Mouse (Mus musculus) C2C12 (cell line): Measurements from ENCODE around the gene Hspa1b. TPM values are rescaled to one million over a fixed set of nuclear protein-coding genes. Genes with fewer than 3 reads are reported as not detected.
"Not testable (repeated sequence)": the region's sequence is repeated elsewhere in the genome, so short reads cannot be mapped to it uniquely, and the experiment has no call there.

Experiments
- H3K27me3 ChIP-seq: one replicate; pipeline ENCODE4 v1.6.1; 2011; ENCODE audit not compliant: control insufficient read depth, insufficient read depth, insufficient read length
- H3K36me3 ChIP-seq: one replicate; pipeline ENCODE4 v1.6.1; 2011; ENCODE audit not compliant: control insufficient read depth, insufficient read depth
- H3K4me3 ChIP-seq: one replicate; pipeline ENCODE4 v1.5.1; 2011; ENCODE audit warnings: mild to moderate bottlenecking, control low read depth; ENCODE audit not compliant: poor library complexity, insufficient read depth, severe bottlenecking
- H3K79me2 ChIP-seq: one replicate; pipeline ENCODE4 v1.6.1; 2011; ENCODE audit not compliant: control insufficient read depth, insufficient read depth
- H3K79me3 ChIP-seq: one replicate; pipeline ENCODE4 v1.6.1; 2011; ENCODE audit warnings: low read depth, control low read depth
- H3ac ChIP-seq: one replicate; pipeline ENCODE3; 2011; ENCODE audit warnings: low read depth; ENCODE audit not compliant: control insufficient read depth, insufficient read length
- CEBPB ChIP-seq: IDR thresholded peaks from one replicate; pipeline ENCODE4 v1.6.1; 2011; ENCODE audit warnings: low read depth, mild to moderate bottlenecking, control low read depth, moderate library complexity
- CTCF ChIP-seq: IDR thresholded peaks from one replicate; pipeline ENCODE4 v1.5.1; 2011; ENCODE audit not compliant: control insufficient read depth, insufficient read depth, insufficient read length
- FOSL1 ChIP-seq: IDR thresholded peaks from one replicate; pipeline ENCODE4 v1.8.0; 2011; ENCODE audit warnings: mild to moderate bottlenecking, low read length; ENCODE audit not compliant: poor library complexity, insufficient read depth, severe bottlenecking
- MAX ChIP-seq: IDR thresholded peaks from one replicate; pipeline ENCODE4 v1.6.1; 2011; ENCODE audit warnings: mild to moderate bottlenecking, control low read depth
- MYOD1 ChIP-seq: IDR thresholded peaks from one replicate; pipeline ENCODE4 v1.6.1; 2011; ENCODE audit warnings: low read depth; ENCODE audit not compliant: control insufficient read depth, insufficient read length
- MYOG ChIP-seq: IDR thresholded peaks from one replicate; pipeline ENCODE4 v1.6.1; 2011; ENCODE audit not compliant: control insufficient read depth, insufficient read length; ENCODE audit errors: extremely low read depth
- USF1 ChIP-seq: IDR thresholded peaks from one replicate; pipeline ENCODE4 v1.6.1; 2011; ENCODE audit warnings: low read depth, mild to moderate bottlenecking, control low read depth, moderate library complexity
- polyA plus RNA-seq: library from polyadenylated mRNA; unstranded; fragments of >200 nt; fragmentation: generic; extraction: Trizol; gene quantifications from one replicate; pipeline ENCODE4 v1.2.1, GENCODE M21; 2012; ENCODE audit warnings: missing spikeins

Hspa1b gene
- polyA plus RNA-seq, 1 experiment: 22.6 TPM

DNA sequence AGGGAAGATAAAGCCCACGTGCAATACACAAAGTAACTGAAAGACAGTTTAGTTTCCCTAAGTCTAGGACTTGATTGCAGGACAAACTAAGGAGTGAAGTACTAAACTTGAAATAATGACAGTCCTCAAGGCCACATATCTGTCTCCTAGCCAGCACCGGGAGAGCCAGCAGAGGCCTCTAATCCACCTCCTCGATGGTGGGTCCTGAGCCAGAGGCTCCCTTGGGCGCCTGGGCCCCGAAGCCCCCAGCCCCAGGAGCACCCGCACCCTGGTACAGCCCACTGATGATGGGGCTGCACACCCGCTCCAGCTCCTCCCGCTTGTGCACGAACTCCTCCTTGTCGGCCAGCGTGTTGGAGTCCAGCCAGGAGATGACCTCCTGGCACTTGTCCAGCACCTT is 10.8 kb upstream of the Hspa1b start, which contains the start of gene Gm20481:
Gene Gm20481, plus strand, starts transcription at position 91 of the 400 bp plus-strand sequence.
- H3K27me3 ChIP-seq, H3K36me3 ChIP-seq, H3K79me3 ChIP-seq, H3K79me2 ChIP-seq, H3ac ChIP-seq, H3K4me3 ChIP-seq: not testable (repeated sequence)

DNA sequence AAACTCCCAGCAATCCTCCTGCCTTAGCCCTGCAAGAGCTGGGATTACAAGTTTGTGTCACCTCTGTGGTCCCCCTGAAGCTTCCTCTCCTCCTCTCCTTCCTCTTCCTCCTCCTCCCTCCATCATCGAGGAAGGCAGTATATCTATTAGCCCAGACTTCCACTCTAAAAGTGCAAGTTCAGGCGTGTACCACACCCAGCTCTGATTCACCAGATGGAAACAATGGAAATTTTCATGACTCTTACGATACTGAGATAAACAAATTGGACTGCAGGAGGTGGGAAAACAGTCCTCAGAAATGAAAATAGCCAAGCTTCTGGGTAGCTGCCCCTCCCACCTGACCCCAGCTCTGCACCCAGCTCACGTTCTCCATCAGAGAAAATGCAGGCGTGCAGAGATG is 6.6 kb upstream of the Hspa1b start:
- no peaks in the 10 kb centered on the region for H3K79me2 ChIP-seq
- H3K36me3 ChIP-seq: no peaks in the 10 kb centered on the region
- H3K4me3 ChIP-seq: no peak overlapping the region
- no peak for TF ChIP-seq MYOD1
- no peak for TF ChIP-seq MAX
- TF ChIP-seq CTCF: no peak
- no peak for TF ChIP-seq FOSL1
- TF ChIP-seq USF1: no peak
- TF ChIP-seq CEBPB: no peak
- no peak for TF ChIP-seq MYOG
- no peaks in the 10 kb centered on the region for H3K27me3 ChIP-seq
- H3K79me3 ChIP-seq: no peaks in the 10 kb centered on the region
- H3ac ChIP-seq: peak overlapping the region; percentile 60

DNA sequence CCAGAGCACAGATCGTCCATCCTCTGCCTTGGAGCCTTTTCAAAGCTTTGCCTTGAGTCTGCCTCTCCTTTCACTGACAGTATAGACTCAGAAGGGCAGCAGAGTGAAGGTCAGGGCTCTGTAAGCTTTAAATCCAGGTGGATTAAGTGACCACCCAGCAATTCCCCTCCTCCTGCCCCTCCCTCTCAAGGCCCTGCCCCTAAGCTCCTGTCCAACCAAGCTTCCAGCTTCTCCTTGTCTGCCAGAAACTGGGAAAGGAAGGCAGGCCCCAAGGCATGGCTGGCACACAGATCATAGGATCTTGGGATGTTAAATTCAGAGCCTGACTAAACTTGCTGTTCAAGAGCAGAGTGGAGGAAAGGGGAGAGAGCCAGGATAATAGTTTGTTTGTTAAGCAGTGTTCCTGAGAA is 5.6 kb upstream of the Hspa1b start:
- H3ac ChIP-seq: no peak overlapping the region
- no peaks in the 10 kb centered on the region for H3K27me3 ChIP-seq
- no peak overlapping the region for H3K4me3 ChIP-seq
- TF ChIP-seq USF1: no peak
- no peak for TF ChIP-seq MAX
- no peaks in the 10 kb centered on the region for H3K79me3 ChIP-seq
- H3K79me2 ChIP-seq: no peaks in the 10 kb centered on the region
- H3K36me3 ChIP-seq: no peaks in the 10 kb centered on the region

DNA sequence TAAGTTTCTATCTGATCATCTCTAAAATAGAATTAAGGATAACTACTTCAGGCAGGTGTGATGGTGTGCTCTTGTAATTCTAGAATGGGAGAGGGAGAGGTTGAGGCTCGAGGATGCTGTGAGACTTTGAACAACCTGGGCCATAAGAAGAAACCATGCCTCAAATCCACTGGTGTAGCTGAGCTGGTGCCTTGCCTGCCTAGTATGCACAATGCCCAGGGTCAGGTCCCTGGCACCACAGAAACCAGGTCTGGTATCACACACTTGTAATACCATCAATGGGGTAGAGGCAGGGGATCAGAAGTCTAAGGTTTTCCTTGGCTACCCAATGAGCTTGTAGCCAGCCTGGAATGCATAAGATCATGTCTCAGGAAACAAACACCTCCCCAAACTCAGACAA is 3.8 kb upstream of the Hspa1b start:
- no peak overlapping the region for H3K4me3 ChIP-seq
- no peaks in the 10 kb centered on the region for H3K79me3 ChIP-seq
- no peaks in the 10 kb centered on the region for H3K36me3 ChIP-seq
- no peaks in the 10 kb centered on the region for H3K79me2 ChIP-seq
- TF ChIP-seq CTCF (no peak), USF1 (no peak), MAX (no peak), MYOG (no peak)
- H3K27me3 ChIP-seq: no peaks in the 10 kb centered on the region
- no peak overlapping the region for H3ac ChIP-seq

DNA sequence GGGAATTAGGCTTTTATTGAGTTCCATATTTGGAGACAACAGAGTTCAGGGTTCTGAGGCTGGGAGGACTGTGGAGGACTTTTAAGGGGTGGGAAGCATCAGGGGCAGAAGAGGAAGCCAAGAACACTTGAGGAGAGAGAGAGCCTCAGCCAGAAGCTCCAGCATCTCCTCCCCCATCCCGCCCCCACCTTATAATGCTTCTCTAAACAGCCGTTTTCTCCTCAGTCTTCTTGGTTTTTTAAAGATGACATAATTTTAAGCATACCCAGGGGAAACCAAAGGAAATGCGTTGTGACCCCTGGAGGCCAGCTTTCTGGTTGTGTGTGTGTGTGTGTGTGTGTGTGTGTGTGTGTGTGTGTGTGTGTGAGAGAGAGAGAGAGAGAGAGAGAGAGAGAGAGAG is 3.1 kb upstream of the Hspa1b start:
- H3ac ChIP-seq: no peak overlapping the region
- H3K36me3 ChIP-seq: no peaks in the 10 kb centered on the region
- no peaks in the 10 kb centered on the region for H3K79me3 ChIP-seq
- no peaks in the 10 kb centered on the region for H3K27me3 ChIP-seq
- no peak for TF ChIP-seq CTCF
- TF ChIP-seq CEBPB: no peak
- no peak for TF ChIP-seq MYOG
- TF ChIP-seq MYOD1: no peak
- no peak for TF ChIP-seq MAX
- TF ChIP-seq FOSL1: no peak
- no peak for TF ChIP-seq USF1
- no peak overlapping the region for H3K4me3 ChIP-seq
- H3K79me2 ChIP-seq: no peaks in the 10 kb centered on the region

DNA sequence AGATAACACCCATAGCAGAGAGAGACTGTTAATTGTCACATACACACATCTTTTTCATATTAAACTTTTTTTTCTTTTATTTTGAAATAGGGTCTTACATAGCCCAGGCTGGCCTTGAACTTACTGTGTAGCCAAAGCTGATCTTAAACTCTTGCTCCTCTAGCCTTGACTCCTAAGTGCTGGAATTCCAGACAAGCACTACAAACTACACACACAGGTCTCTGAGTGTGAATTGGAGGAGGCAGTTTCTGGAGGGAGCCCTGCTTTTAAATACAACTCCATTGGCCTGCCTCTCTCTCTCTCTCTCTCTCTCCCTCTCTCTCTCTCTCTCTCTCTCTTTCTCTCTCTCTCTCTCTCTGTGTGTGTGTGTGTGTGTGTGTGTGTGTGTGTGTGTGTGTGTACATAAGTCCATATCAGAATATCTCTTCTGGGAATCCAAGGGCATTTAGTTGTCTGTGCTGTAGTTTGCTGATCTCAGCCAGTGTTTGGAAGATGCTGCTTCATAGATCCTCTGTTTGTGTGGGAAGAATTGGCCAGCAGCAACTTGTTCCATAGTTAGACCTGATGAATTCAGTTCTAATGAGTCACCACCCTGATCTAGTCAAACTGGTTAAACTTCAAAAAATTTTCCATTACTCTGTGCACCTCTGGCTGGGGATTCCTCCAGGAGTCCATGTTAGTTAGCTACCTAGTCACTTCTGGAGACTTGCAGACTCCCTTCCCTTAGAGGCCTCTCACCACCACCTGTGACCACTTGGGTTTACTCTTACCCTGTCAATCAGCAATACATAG is 1.9 kb upstream of the Hspa1b start:
- no peak overlapping the region for H3K4me3 ChIP-seq
- TF ChIP-seq CEBPB: no peak
- no peak for TF ChIP-seq CTCF
- H3ac ChIP-seq: no peak overlapping the region
- no peaks in the 10 kb centered on the region for H3K79me3 ChIP-seq
- no peaks in the 10 kb centered on the region for H3K27me3 ChIP-seq
- no peaks in the 10 kb centered on the region for H3K79me2 ChIP-seq
- H3K36me3 ChIP-seq: no peaks in the 10 kb centered on the region
